Mouse (Mus musculus): Measurements from ENCODE around the gene Ncs1.
A peak's percentile ranks its signal among the peaks of the same experiment; 100 is the strongest.

The Ncs1 gene

GRCm38 (mm10) chr2:31245491-31246141 lies at the start of gene Ncs1:
TSS of gene Ncs1 (plus strand) at chr2:31245823.
- peak; percentile 64 to 75 for DNase-seq (ENCODE audit: low spot score in 2 of 2)

- no peak for DNase-seq (ENCODE audit: low spot score in 2 of 2)
These were observed 47.0 kb upstream of the Ncs1 start for GRCm38 (mm10) chr2:31198621-31199020.

- no peak for DNase-seq (ENCODE audit: low spot score in 2 of 2)
These were observed 45.6 kb upstream of the Ncs1 start for GRCm38 (mm10) chr2:31200051-31200450.

GRCm38 (mm10) chr2:31201851-31202250 lies 43.8 kb upstream of the Ncs1 start:
- no peak for DNase-seq (ENCODE audit: low spot score in 2 of 2)

GRCm38 (mm10) chr2:31202357-31202756 lies 43.3 kb upstream of the Ncs1 start:
- DNase-seq (ENCODE audit: low spot score in 2 of 2), result no peak

GRCm38 (mm10) chr2:31202956-31203355 lies 42.7 kb upstream of the Ncs1 start:
- no peak for DNase-seq (ENCODE audit: low spot score in 2 of 2)

GRCm38 (mm10) chr2:31204677-31205076 lies 40.9 kb upstream of the Ncs1 start:
- DNase-seq (ENCODE audit: low spot score in 2 of 2), result no peak

- no peak for DNase-seq (ENCODE audit: low spot score in 2 of 2)
These were observed 39.4 kb upstream of the Ncs1 start for GRCm38 (mm10) chr2:31206211-31206610.

- DNase-seq (ENCODE audit: low spot score in 2 of 2), result no peak
These were observed 38.7 kb upstream of the Ncs1 start for GRCm38 (mm10) chr2:31206882-31207281.

- DNase-seq (ENCODE audit: low spot score in 2 of 2), result no peak
These were observed 37.0 kb upstream of the Ncs1 start for GRCm38 (mm10) chr2:31208544-31209142.

- DNase-seq (ENCODE audit: low spot score in 2 of 2), result no peak
These were observed 36.1 kb upstream of the Ncs1 start for GRCm38 (mm10) chr2:31209525-31209924.

- no peak for DNase-seq (ENCODE audit: low spot score in 2 of 2)
These were observed 35.3 kb upstream of the Ncs1 start for GRCm38 (mm10) chr2:31210144-31210847.

GRCm38 (mm10) chr2:31211204-31211603 lies 34.4 kb upstream of the Ncs1 start:
- DNase-seq (ENCODE audit: low spot score in 2 of 2), result no peak

- no peak for DNase-seq (ENCODE audit: low spot score in 2 of 2)
These were observed 31.3 kb upstream of the Ncs1 start for GRCm38 (mm10) chr2:31214211-31214796.

- no peak for DNase-seq (ENCODE audit: low spot score in 2 of 2)
These were observed 27.0 kb upstream of the Ncs1 start for GRCm38 (mm10) chr2:31218611-31219010.

GRCm38 (mm10) chr2:31219470-31219869 lies 26.2 kb upstream of the Ncs1 start:
- no peak for DNase-seq (ENCODE audit: low spot score in 2 of 2)

- DNase-seq (ENCODE audit: low spot score in 2 of 2), result no peak
These were observed 24.8 kb upstream of the Ncs1 start for GRCm38 (mm10) chr2:31220844-31221243.

- no peak for DNase-seq (ENCODE audit: low spot score in 2 of 2)
These were observed 24.0 kb upstream of the Ncs1 start for GRCm38 (mm10) chr2:31221582-31221981.

- DNase-seq (ENCODE audit: low spot score in 2 of 2), result no peak
These were observed 16.8 kb upstream of the Ncs1 start for GRCm38 (mm10) chr2:31228768-31229311.

- DNase-seq (ENCODE audit: low spot score in 2 of 2), result no peak
These were observed 6.4 kb upstream of the Ncs1 start for GRCm38 (mm10) chr2:31239203-31239696.

- no peak for DNase-seq (ENCODE audit: low spot score in 2 of 2)
These were observed 5.8 kb upstream of the Ncs1 start for GRCm38 (mm10) chr2:31239833-31240232.

- DNase-seq (ENCODE audit: low spot score in 2 of 2), result no peak
These were observed 4.0 kb upstream of the Ncs1 start for GRCm38 (mm10) chr2:31241639-31242038.
